Mouse (Mus musculus): ENCODE data around the gene Ssr2. TPM values are rescaled to one million over a fixed set of nuclear protein-coding genes. Genes with fewer than 3 reads are reported as not detected.

Ssr2 gene
- polyA plus RNA-seq, 1 experiment = 351 TPM

DNA sequence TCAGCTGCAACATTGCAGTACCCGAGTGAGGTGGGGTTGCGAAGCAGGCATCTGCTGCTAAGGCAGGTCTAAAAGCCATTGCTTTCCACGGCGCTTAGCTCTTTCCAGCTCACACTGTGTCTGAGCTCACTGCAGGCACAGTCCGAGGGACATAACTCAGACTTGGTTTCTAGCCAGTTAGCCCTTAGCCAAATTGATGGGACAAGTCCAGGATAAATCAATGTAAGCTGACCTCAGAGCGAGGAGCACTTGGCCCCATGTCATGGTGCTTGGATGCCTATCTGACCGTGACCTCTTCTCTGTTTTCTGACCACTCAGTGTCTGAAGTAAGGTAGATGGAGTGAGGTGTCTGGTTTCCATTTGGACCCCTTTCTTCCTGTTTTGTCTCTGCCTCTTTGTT is 11.7 kb upstream of the Ssr2 start:
- H3K27me3 ChIP-seq (ENCODE audit: control insufficient read depth, insufficient read depth, insufficient read length) = no peaks in the 10 kb centered on the region
- H3K36me3 ChIP-seq (ENCODE audit: control insufficient read depth, insufficient read depth) = peaks cover 99% of the 10 kb centered on the region
- TF ChIP-seq MYOG (IDR thresholded peaks at IDR 0.05; ENCODE audit: control insufficient read depth, extremely low read depth, insufficient read length) = no peak
- TF ChIP-seq CEBPB (IDR thresholded peaks at IDR 0.05; ENCODE audit: low read depth) = no peak
- no peak for TF ChIP-seq FOSL1 (IDR thresholded peaks at IDR 0.05; ENCODE audit: insufficient read depth, low read length, poor library complexity, severe bottlenecking)
- no peak for TF ChIP-seq MYOD1 (IDR thresholded peaks at IDR 0.05; ENCODE audit: control insufficient read depth, insufficient read length, low read depth)
- no peak for TF ChIP-seq MAX (IDR thresholded peaks at IDR 0.05)
- TF ChIP-seq USF1 (IDR thresholded peaks at IDR 0.05; ENCODE audit: low read depth) = no peak
- TF ChIP-seq CTCF (IDR thresholded peaks at IDR 0.05; ENCODE audit: control insufficient read depth, insufficient read depth, insufficient read length) = no peak
- H3K79me2 ChIP-seq (ENCODE audit: control insufficient read depth, insufficient read depth) = peaks cover under 1% of the 10 kb centered on the region
- no peak overlapping the region for H3ac ChIP-seq (ENCODE audit: control insufficient read depth, insufficient read length, low read depth)
- H3K4me3 ChIP-seq (ENCODE audit: insufficient read depth, poor library complexity, severe bottlenecking) = no peak overlapping the region
- H3K79me3 ChIP-seq (ENCODE audit: low read depth) = no peaks in the 10 kb centered on the region

DNA sequence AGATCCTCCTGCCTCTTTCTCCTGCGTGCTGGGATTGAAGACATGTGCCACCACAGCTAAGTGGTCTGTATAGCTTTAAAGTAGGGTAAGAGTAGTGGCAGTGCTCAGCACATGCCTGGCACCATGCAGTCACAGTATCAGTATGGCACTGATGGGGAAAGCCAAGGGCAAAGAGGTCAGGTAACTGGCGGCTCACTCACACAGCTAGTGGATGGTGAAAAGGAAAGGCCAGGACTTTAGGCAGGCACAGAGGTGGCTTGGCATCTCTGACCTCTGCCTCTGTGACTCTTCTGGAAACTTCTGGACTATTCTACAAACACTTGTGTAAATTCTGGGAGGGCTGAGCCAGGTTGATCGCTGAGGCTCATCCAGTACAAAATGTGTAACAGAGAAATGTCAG is 9.6 kb upstream of the Ssr2 start:
- TF ChIP-seq MYOD1 (IDR thresholded peaks at IDR 0.05; ENCODE audit: control insufficient read depth, insufficient read length, low read depth) = no peak
- no peak for TF ChIP-seq CTCF (IDR thresholded peaks at IDR 0.05; ENCODE audit: control insufficient read depth, insufficient read depth, insufficient read length)
- no peak for TF ChIP-seq USF1 (IDR thresholded peaks at IDR 0.05; ENCODE audit: low read depth)
- no peak for TF ChIP-seq CEBPB (IDR thresholded peaks at IDR 0.05; ENCODE audit: low read depth)
- TF ChIP-seq MAX (IDR thresholded peaks at IDR 0.05) = no peak
- TF ChIP-seq MYOG (IDR thresholded peaks at IDR 0.05; ENCODE audit: control insufficient read depth, extremely low read depth, insufficient read length) = no peak
- TF ChIP-seq FOSL1 (IDR thresholded peaks at IDR 0.05; ENCODE audit: insufficient read depth, low read length, poor library complexity, severe bottlenecking) = no peak
- Histone ChIP-seq H3K4me3 (ENCODE audit: insufficient read depth, poor library complexity, severe bottlenecking) (no peak overlapping the region), H3K27me3 (ENCODE audit: control insufficient read depth, insufficient read depth, insufficient read length) (no peaks in the 10 kb centered on the region), H3ac (ENCODE audit: control insufficient read depth, insufficient read length, low read depth) (no peak overlapping the region), H3K36me3 (ENCODE audit: control insufficient read depth, insufficient read depth) (peaks cover 91% of the 10 kb centered on the region), H3K79me2 (ENCODE audit: control insufficient read depth, insufficient read depth) (no peaks in the 10 kb centered on the region), H3K79me3 (ENCODE audit: low read depth) (no peaks in the 10 kb centered on the region)

DNA sequence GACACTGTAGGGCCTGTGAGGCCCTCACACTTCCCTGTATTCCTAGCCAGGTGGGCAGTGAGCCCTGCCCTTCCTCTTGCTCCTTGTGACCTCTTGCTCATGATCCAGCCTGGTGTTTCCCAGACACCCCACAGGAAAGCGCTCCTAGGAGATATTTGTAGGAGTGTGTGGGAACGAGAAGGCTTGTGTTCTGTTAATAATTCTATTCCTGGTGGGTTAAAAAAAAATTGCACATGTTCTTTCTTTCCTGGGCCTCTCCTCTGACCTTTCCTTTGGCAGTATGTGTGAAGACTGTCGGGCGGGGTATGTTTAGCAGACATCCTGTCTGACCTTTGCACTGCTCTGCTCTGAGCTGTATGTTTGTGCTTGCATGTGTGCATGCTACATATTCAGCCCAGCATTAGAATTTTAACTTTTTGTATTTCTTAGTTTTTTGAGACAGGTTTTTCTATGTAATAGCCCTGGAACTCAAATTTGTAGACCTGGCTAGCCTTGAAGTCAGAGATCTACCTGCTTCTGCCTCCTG is 9.1 kb upstream of the Ssr2 start:
- H3K27me3 ChIP-seq (ENCODE audit: control insufficient read depth, insufficient read depth, insufficient read length) = no peaks in the 10 kb centered on the region
- no peak overlapping the region for H3K4me3 ChIP-seq (ENCODE audit: insufficient read depth, poor library complexity, severe bottlenecking)
- TF ChIP-seq MAX (IDR thresholded peaks at IDR 0.05) (no peak), CTCF (IDR thresholded peaks at IDR 0.05; ENCODE audit: control insufficient read depth, insufficient read depth, insufficient read length) (no peak), MYOD1 (IDR thresholded peaks at IDR 0.05; ENCODE audit: control insufficient read depth, insufficient read length, low read depth) (no peak), CEBPB (IDR thresholded peaks at IDR 0.05; ENCODE audit: low read depth) (no peak), MYOG (IDR thresholded peaks at IDR 0.05; ENCODE audit: control insufficient read depth, extremely low read depth, insufficient read length) (no peak), USF1 (IDR thresholded peaks at IDR 0.05; ENCODE audit: low read depth) (no peak)
- H3K79me2 ChIP-seq (ENCODE audit: control insufficient read depth, insufficient read depth) = no peaks in the 10 kb centered on the region
- H3K79me3 ChIP-seq (ENCODE audit: low read depth) = no peaks in the 10 kb centered on the region
- no peak overlapping the region for H3ac ChIP-seq (ENCODE audit: control insufficient read depth, insufficient read length, low read depth)
- H3K36me3 ChIP-seq (ENCODE audit: control insufficient read depth, insufficient read depth) = peaks cover 86% of the 10 kb centered on the region

DNA sequence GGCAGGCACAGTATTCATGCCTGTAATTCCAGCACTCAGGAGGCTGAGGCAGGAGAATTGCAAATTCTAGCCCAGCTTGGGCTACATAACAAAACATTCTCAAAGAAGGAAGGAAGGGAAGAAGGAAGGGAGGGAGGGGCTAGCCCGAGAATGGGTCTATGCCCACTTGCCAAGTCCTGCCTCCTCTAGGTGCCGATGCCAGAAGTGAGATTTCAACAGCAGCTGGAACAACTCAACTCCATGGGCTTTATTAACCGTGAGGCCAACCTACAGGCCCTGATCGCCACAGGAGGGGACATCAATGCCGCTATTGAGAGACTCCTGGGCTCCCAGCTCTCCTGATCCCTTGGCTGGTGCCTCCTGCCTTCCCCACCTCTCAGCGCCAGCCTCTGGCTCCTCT is 7.8 kb upstream of the Ssr2 start:
- Histone ChIP-seq H3ac (ENCODE audit: control insufficient read depth, insufficient read length, low read depth) (no peak overlapping the region), H3K4me3 (ENCODE audit: insufficient read depth, poor library complexity, severe bottlenecking) (no peak overlapping the region), H3K27me3 (ENCODE audit: control insufficient read depth, insufficient read depth, insufficient read length) (no peaks in the 10 kb centered on the region), H3K79me2 (ENCODE audit: control insufficient read depth, insufficient read depth) (no peaks in the 10 kb centered on the region), H3K36me3 (ENCODE audit: control insufficient read depth, insufficient read depth) (peaks cover 74% of the 10 kb centered on the region), H3K79me3 (ENCODE audit: low read depth) (no peaks in the 10 kb centered on the region)
- TF ChIP-seq CEBPB (IDR thresholded peaks at IDR 0.05; ENCODE audit: low read depth) = no peak
- no peak for TF ChIP-seq MAX (IDR thresholded peaks at IDR 0.05)
- TF ChIP-seq MYOD1 (IDR thresholded peaks at IDR 0.05; ENCODE audit: control insufficient read depth, insufficient read length, low read depth) = no peak

- no peaks in the 10 kb centered on the region for H3K79me2 ChIP-seq (ENCODE audit: control insufficient read depth, insufficient read depth)
- no peaks in the 10 kb centered on the region for H3K27me3 ChIP-seq (ENCODE audit: control insufficient read depth, insufficient read depth, insufficient read length)
- H3K79me3 ChIP-seq (ENCODE audit: low read depth) = no peaks in the 10 kb centered on the region
- TF ChIP-seq MYOG (IDR thresholded peaks at IDR 0.05; ENCODE audit: control insufficient read depth, extremely low read depth, insufficient read length) (no peak), CEBPB (IDR thresholded peaks at IDR 0.05; ENCODE audit: low read depth) (no peak), USF1 (IDR thresholded peaks at IDR 0.05; ENCODE audit: low read depth) (no peak), FOSL1 (IDR thresholded peaks at IDR 0.05; ENCODE audit: insufficient read depth, low read length, poor library complexity, severe bottlenecking) (no peak), MYOD1 (IDR thresholded peaks at IDR 0.05; ENCODE audit: control insufficient read depth, insufficient read length, low read depth) (no peak), CTCF (IDR thresholded peaks at IDR 0.05; ENCODE audit: control insufficient read depth, insufficient read depth, insufficient read length) (no peak), MAX (IDR thresholded peaks at IDR 0.05) (no peak)
- no peak overlapping the region for H3ac ChIP-seq (ENCODE audit: control insufficient read depth, insufficient read length, low read depth)
- no peak overlapping the region for H3K4me3 ChIP-seq (ENCODE audit: insufficient read depth, poor library complexity, severe bottlenecking)
- H3K36me3 ChIP-seq (ENCODE audit: control insufficient read depth, insufficient read depth) = peaks cover 67% of the 10 kb centered on the region
Measured at GRCm38 (mm10) chr3:88568615-88569014, 7.1 kb upstream of the Ssr2 start.

DNA sequence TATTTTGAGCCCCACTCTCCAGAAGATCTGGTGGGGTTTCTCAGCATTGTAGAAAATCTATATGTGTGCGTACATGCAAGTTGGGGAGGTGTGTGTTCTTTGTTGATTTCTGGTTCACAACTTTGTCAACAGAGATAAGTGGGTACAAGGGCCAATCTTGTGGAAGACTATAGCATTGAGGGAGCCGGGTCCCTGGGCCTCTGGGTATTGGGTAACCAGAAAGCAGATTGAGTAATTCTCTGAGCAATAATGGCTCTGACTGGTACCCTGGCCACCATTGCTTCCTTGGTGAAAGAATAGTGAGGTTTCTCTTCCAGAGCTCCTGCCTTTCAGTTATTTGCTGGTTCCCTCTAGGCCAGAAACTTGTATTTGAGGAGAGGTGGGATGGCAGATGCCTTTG is 6.6 kb upstream of the Ssr2 start:
- H3K4me3 ChIP-seq (ENCODE audit: insufficient read depth, poor library complexity, severe bottlenecking) = no peak overlapping the region
- H3K79me2 ChIP-seq (ENCODE audit: control insufficient read depth, insufficient read depth) = no peaks in the 10 kb centered on the region
- no peak overlapping the region for H3ac ChIP-seq (ENCODE audit: control insufficient read depth, insufficient read length, low read depth)
- H3K27me3 ChIP-seq (ENCODE audit: control insufficient read depth, insufficient read depth, insufficient read length) = no peaks in the 10 kb centered on the region
- TF ChIP-seq CEBPB (IDR thresholded peaks at IDR 0.05; ENCODE audit: low read depth) = no peak
- TF ChIP-seq USF1 (IDR thresholded peaks at IDR 0.05; ENCODE audit: low read depth) = no peak
- TF ChIP-seq MYOG (IDR thresholded peaks at IDR 0.05; ENCODE audit: control insufficient read depth, extremely low read depth, insufficient read length) = no peak
- no peak for TF ChIP-seq MAX (IDR thresholded peaks at IDR 0.05)
- TF ChIP-seq FOSL1 (IDR thresholded peaks at IDR 0.05; ENCODE audit: insufficient read depth, low read length, poor library complexity, severe bottlenecking) = no peak
- no peak for TF ChIP-seq CTCF (IDR thresholded peaks at IDR 0.05; ENCODE audit: control insufficient read depth, insufficient read depth, insufficient read length)
- TF ChIP-seq MYOD1 (IDR thresholded peaks at IDR 0.05; ENCODE audit: control insufficient read depth, insufficient read length, low read depth) = no peak
- no peaks in the 10 kb centered on the region for H3K79me3 ChIP-seq (ENCODE audit: low read depth)
- peaks cover 62% of the 10 kb centered on the region for H3K36me3 ChIP-seq (ENCODE audit: control insufficient read depth, insufficient read depth)
